8 mouse cellular contexts compared by ENCODE assay signal in genomic region chr7:126474486-126474955, GRCm38 (mm10). TPM values are rescaled to one million over a fixed set of nuclear protein-coding genes. Genes with fewer than 3 reads are reported as not detected.
DNase-seq lines count a peak whose midpoint lies in the region; ATAC-seq lines count a peak whose summit lies in the region.

No protein-coding gene starts in this region.

- H3K4me3 ChIP-seq in megakaryocyte, embryonic 14.5 days (replicated peaks): peak overlapping the region; percentile 98
- H3K4me3 ChIP-seq in heart, embryonic 14.5 days (ENCODE audit: control insufficient read depth in 1 of 2, insufficient read depth in 1 of 2, low read depth in 1 of 2, low read length in 2 of 2): peak overlapping the region; percentile 90 to 96
- peak overlapping the region; percentile 89 for H3K4me3 ChIP-seq in limb, embryonic 15.5 days

- no peaks in the 10 kb centered on the region for H3K9me3 ChIP-seq in megakaryocyte, embryonic 14.5 days
- H3K9me3 ChIP-seq in heart, embryonic 14.5 days (ENCODE audit: control insufficient read depth, low read length): no peaks in the 10 kb centered on the region
- H3K9me3 ChIP-seq in limb, embryonic 15.5 days: no peaks in the 10 kb centered on the region

- peak overlapping the region; percentile 73 for H3K4me2 ChIP-seq in heart, embryonic 14.5 days (ENCODE audit: low read length)
- peak overlapping the region; percentile 86 for H3K4me2 ChIP-seq in limb, embryonic 15.5 days

- H3K4me1 ChIP-seq in megakaryocyte, embryonic 14.5 days: peaks cover 73% of the 10 kb centered on the region
- peaks cover 4 to 17% of the 10 kb centered on the region in 2 experiments for H3K4me1 ChIP-seq in heart, embryonic 14.5 days (ENCODE audit: control insufficient read depth in 2 of 2, insufficient read depth in 2 of 2, low read length in 2 of 2)
- H3K4me1 ChIP-seq in limb, embryonic 15.5 days: peaks cover 22% of the 10 kb centered on the region

- DNase-seq in adrenal gland, adult 2 months: peak; percentile 55
- no peak for DNase-seq in adrenal gland, postnatal 14 days
- peak; percentile 18 for DNase-seq in splenic B cell, adult 2 months (ENCODE audit: low read depth, low spot score)
- no peak for DNase-seq in layer of hippocampus, adult 9-11 months

- H3K27me3 ChIP-seq in megakaryocyte, embryonic 14.5 days (replicated peaks): no peaks in the 10 kb centered on the region
- no peaks in the 10 kb centered on the region for H3K27me3 ChIP-seq in heart, embryonic 14.5 days (ENCODE audit: control insufficient read depth, insufficient read depth, low read length)
- no peaks in the 10 kb centered on the region for H3K27me3 ChIP-seq in limb, embryonic 15.5 days
- H3K27me3 ChIP-seq in splenic B cell, adult 2 months (ENCODE audit: control insufficient read depth, insufficient read depth, low read length, poor library complexity, severe bottlenecking): no peaks in the 10 kb centered on the region

- H3K36me3 ChIP-seq in megakaryocyte, embryonic 14.5 days (replicated peaks; ENCODE audit: low read length): peaks cover 41% of the 10 kb centered on the region
- peaks cover 34% of the 10 kb centered on the region for H3K36me3 ChIP-seq in heart, embryonic 14.5 days (ENCODE audit: control insufficient read depth, insufficient read depth, low read length)
- peaks cover 30% of the 10 kb centered on the region for H3K36me3 ChIP-seq in limb, embryonic 15.5 days
- no peaks in the 10 kb centered on the region; the same call in 1 of the 2 replicates for H3K36me3 ChIP-seq in splenic B cell, adult 2 months (ENCODE audit: control insufficient read depth, insufficient read depth, low read length, poor library complexity, severe bottlenecking)

- WGBS in heart, embryonic 14.5 days: 0% methylated on average over 27 of the region's 27 CpGs
- WGBS in limb, embryonic 15.5 days: under 1% methylated on average over 26 of the region's 27 CpGs

- ATAC-seq in megakaryocyte, adult 5-6 weeks (ENCODE audit: poor library complexity, severe bottlenecking): no peak
- ATAC-seq in heart, embryonic 14.5 days (ENCODE audit: insufficient number of reproducible peaks, insufficient read depth, low FRiP score, low read depth): peak; percentile 18
- ATAC-seq in limb, embryonic 15.5 days (ENCODE audit: insufficient number of reproducible peaks, low FRiP score, low TSS enrichment, low read depth): no peak

- H3K27ac ChIP-seq in heart, embryonic 14.5 days (replicated peaks in 1 of 2; ENCODE audit: control insufficient read depth in 1 of 2, insufficient read depth in 1 of 2, low read depth in 2 of 2, low read length in 2 of 2): peak overlapping the region; percentile 95 to 99
- H3K27ac ChIP-seq in limb, embryonic 15.5 days: peak overlapping the region; percentile 95

- H3K9ac ChIP-seq in heart, embryonic 14.5 days (ENCODE audit: low read length): peak overlapping the region; percentile 98
- H3K9ac ChIP-seq in limb, embryonic 15.5 days: peak overlapping the region; percentile 96

RNA-seq across cellular contexts. Expression of gene Sh2b1, which starts 0.7 kb away (rescaled TPM):
- 10 to 100 TPM; 54.4 to 61.2 TPM for total RNA-seq in adrenal gland, adult 2 months (2021)
- polyA plus RNA-seq in adrenal gland, adult 2 months (2012; rRNA removed): 90.7 and 93.9 TPM in 2 replicates
- 52.3 and 56.4 TPM in 2 replicates for total RNA-seq in adrenal gland, postnatal 14 days (2021)
- polyA plus RNA-seq in megakaryocyte, embryonic 14.5 days (2012; ENCODE audit: insufficient read depth, low replicate concordance): 94.0 and 146 TPM in 2 replicates
- total RNA-seq in megakaryocyte, adult 5-6 weeks (2015): 18.2 and 20.6 TPM in 2 replicates
- total RNA-seq in megakaryocyte, adult 5-6 weeks (2017): 9.9 and 10.6 TPM in 2 replicates
- 35.6 and 39.0 TPM in 2 replicates for polyA plus RNA-seq in heart, embryonic 14.5 days (2014; fragmentation: Nextera tagmentation; extraction: Ambion mirVana)
- polyA plus RNA-seq in limb, embryonic 15.5 days (2015; fragmentation: Nextera tagmentation; extraction: Ambion mirVana): 51.9 and 53.7 TPM in 2 replicates

RNA-seq across cellular contexts. Expression of gene Atp2a1, which starts 11.6 kb away (rescaled TPM):
- total RNA-seq in adrenal gland, adult 2 months (2021): not detected
- not detected in 2 replicates for polyA plus RNA-seq in adrenal gland, adult 2 months (2012; rRNA removed)
- total RNA-seq in adrenal gland, postnatal 14 days (2021): 0.33 and 0.68 TPM in 2 replicates
- 1.1 and 1.4 TPM in 2 replicates for polyA plus RNA-seq in megakaryocyte, embryonic 14.5 days (2012; ENCODE audit: insufficient read depth, low replicate concordance)
- total RNA-seq in megakaryocyte, adult 5-6 weeks (2015): 0.07 and 0.52 TPM in 2 replicates
- not detected in 2 replicates for total RNA-seq in megakaryocyte, adult 5-6 weeks (2017)
- 0.26 and 1.3 TPM in 2 replicates for polyA plus RNA-seq in heart, embryonic 14.5 days (2014; fragmentation: Nextera tagmentation; extraction: Ambion mirVana)
- polyA plus RNA-seq in limb, embryonic 15.5 days (2015; fragmentation: Nextera tagmentation; extraction: Ambion mirVana): 82.8 and 290 TPM in 2 replicates

RNA-seq across cellular contexts. Expression of gene Tufm, which starts 12.6 kb away (rescaled TPM):
- total RNA-seq in adrenal gland, adult 2 months (2021): 100 to 1,000 TPM; 217 to 239 TPM
- polyA plus RNA-seq in adrenal gland, adult 2 months (2012; rRNA removed): 236 and 278 TPM in 2 replicates
- 221 and 223 TPM in 2 replicates for total RNA-seq in adrenal gland, postnatal 14 days (2021)
- polyA plus RNA-seq in megakaryocyte, embryonic 14.5 days (2012; ENCODE audit: insufficient read depth, low replicate concordance): 19.3 and 43.5 TPM in 2 replicates
- total RNA-seq in megakaryocyte, adult 5-6 weeks (2015): 40.2 and 44.3 TPM in 2 replicates
- 33.8 and 44.9 TPM in 2 replicates for total RNA-seq in megakaryocyte, adult 5-6 weeks (2017)
- 188 and 199 TPM in 2 replicates for polyA plus RNA-seq in heart, embryonic 14.5 days (2014; fragmentation: Nextera tagmentation; extraction: Ambion mirVana)
- polyA plus RNA-seq in limb, embryonic 15.5 days (2015; fragmentation: Nextera tagmentation; extraction: Ambion mirVana): 120 and 130 TPM in 2 replicates

RNA-seq across cellular contexts. Expression of gene Atxn2l, which starts 28.7 kb away (rescaled TPM):
- 100 to 1,000 TPM in 1 of 2 experiments, 10 to 100 TPM in 1; 83.7 to 108 TPM for total RNA-seq in adrenal gland, adult 2 months (2021)
- 454 and 474 TPM in 2 replicates for polyA plus RNA-seq in adrenal gland, adult 2 months (2012; rRNA removed)
- 90.3 and 96.7 TPM in 2 replicates for total RNA-seq in adrenal gland, postnatal 14 days (2021)
- 956 and 1,090 TPM in 2 replicates for polyA plus RNA-seq in megakaryocyte, embryonic 14.5 days (2012; ENCODE audit: insufficient read depth, low replicate concordance)
- 75.5 and 84.4 TPM in 2 replicates for total RNA-seq in megakaryocyte, adult 5-6 weeks (2015)
- total RNA-seq in megakaryocyte, adult 5-6 weeks (2017): 26.1 and 40.5 TPM in 2 replicates
- polyA plus RNA-seq in heart, embryonic 14.5 days (2014; fragmentation: Nextera tagmentation; extraction: Ambion mirVana): 31.2 and 38.8 TPM in 2 replicates
- polyA plus RNA-seq in limb, embryonic 15.5 days (2015; fragmentation: Nextera tagmentation; extraction: Ambion mirVana): 41.9 and 47.0 TPM in 2 replicates

RNA-seq across cellular contexts. Expression of gene Rabep2, which starts 46.0 kb away (rescaled TPM):
- total RNA-seq in adrenal gland, adult 2 months (2021): 10 to 100 TPM; 39.5 to 73.6 TPM
- polyA plus RNA-seq in adrenal gland, adult 2 months (2012; rRNA removed): 55.5 and 69.8 TPM in 2 replicates
- 35.7 and 45.2 TPM in 2 replicates for total RNA-seq in adrenal gland, postnatal 14 days (2021)
- 97.9 and 143 TPM in 2 replicates for polyA plus RNA-seq in megakaryocyte, embryonic 14.5 days (2012; ENCODE audit: insufficient read depth, low replicate concordance)
- 6.7 and 6.8 TPM in 2 replicates for total RNA-seq in megakaryocyte, adult 5-6 weeks (2015)
- 21.4 and 25.0 TPM in 2 replicates for total RNA-seq in megakaryocyte, adult 5-6 weeks (2017)
- 19.6 and 19.8 TPM in 2 replicates for polyA plus RNA-seq in heart, embryonic 14.5 days (2014; fragmentation: Nextera tagmentation; extraction: Ambion mirVana)
- polyA plus RNA-seq in limb, embryonic 15.5 days (2015; fragmentation: Nextera tagmentation; extraction: Ambion mirVana): 39.3 and 39.4 TPM in 2 replicates

Comparison
In these comparisons a context has a peak if more than half of its experiments do, and no peak if none do; other contexts are left out.
1. DNase-seq: peak in adrenal gland, adult 2 months (single experiment) and splenic B cell, adult 2 months (single experiment); none in adrenal gland, postnatal 14 days (single experiment) and layer of hippocampus, adult 9-11 months (single experiment).
2. RNA of gene Atp2a1, which starts 11.6 kb away (polyA plus RNA-seq): 82.8 to 290 TPM in limb, embryonic 15.5 days; 1.1 to 1.4 TPM in megakaryocyte, embryonic 14.5 days, 0.26 to 1.3 TPM in heart, embryonic 14.5 days and not detected in adrenal gland, adult 2 months; every median in the first group is over 10 times any median in the second.
3. Peak in every context shown above with its lines, with median percentiles within 50 percentile points of each other: H3K4me3 ChIP-seq.